Mouse (Mus musculus) ES-Bruce4 (cell line): Measurements from ENCODE around the gene Zbtb12. TPM values are rescaled to one million over a fixed set of nuclear protein-coding genes. Genes with fewer than 3 reads are reported as not detected.

Source experiments
- H3K27ac ChIP-seq: 2 replicates; pipeline ENCODE4 v1.5.1; 2012; ENCODE audit warnings: low read length, inconsistent platforms; ENCODE audit not compliant: insufficient read depth
- H3K27me3 ChIP-seq: 2 replicates; pipeline ENCODE4 v1.6.1; 2012; ENCODE audit warnings: mild to moderate bottlenecking, low read length, inconsistent platforms; ENCODE audit not compliant: control insufficient read depth, poor library complexity, insufficient read depth, severe bottlenecking
- H3K36me3 ChIP-seq: 2 replicates; pipeline ENCODE4 v1.6.1; 2012; ENCODE audit warnings: inconsistent platforms, mild to moderate bottlenecking, low read length, moderate library complexity; ENCODE audit not compliant: control insufficient read depth, poor library complexity, insufficient read depth, severe bottlenecking
- H3K4me1 ChIP-seq: one replicate; pipeline ENCODE4 v1.8.1; 2011; ENCODE audit warnings: low read length; ENCODE audit not compliant: control insufficient read depth, insufficient read depth
- H3K4me3 ChIP-seq: 2 replicates; pipeline ENCODE4 v1.5.1; 2011; ENCODE audit warnings: low read depth, mild to moderate bottlenecking, low read length
- H3K9ac ChIP-seq: 2 replicates; pipeline ENCODE4 v1.6.1; 2012; ENCODE audit warnings: low read depth, mild to moderate bottlenecking, inconsistent platforms; ENCODE audit not compliant: poor library complexity, severe bottlenecking
- H3K9me3 ChIP-seq: replicated peaks from 2 replicates; pipeline ENCODE4 v1.6.1; 2012; ENCODE audit warnings: mild to moderate bottlenecking, low read length, inconsistent platforms; ENCODE audit not compliant: control insufficient read depth, poor library complexity, insufficient read depth, severe bottlenecking
- CTCF ChIP-seq: IDR thresholded peaks from one replicate; pipeline ENCODE4 v1.8.1; 2011; ENCODE audit warnings: low read depth, low read length
- EP300 ChIP-seq: IDR thresholded peaks from 2 replicates; pipeline ENCODE4 v1.6.1; 2011; ENCODE audit warnings: low read depth, low read length; ENCODE audit not compliant: insufficient read depth
- POLR2A ChIP-seq: IDR thresholded peaks from one replicate; pipeline ENCODE4 v1.8.1; 2011; ENCODE audit warnings: low read length; ENCODE audit not compliant: insufficient read depth
- polyA plus RNA-seq: library from polyadenylated mRNA; stranded (reverse); fragments of >200 nt; gene quantifications from 2 replicates; pipeline ENCODE4 v1.2.4, GENCODE M21; 2011; ENCODE audit warnings: low read depth; ENCODE audit not compliant: missing spikeins, insufficient read depth, insufficient read length

Gene Zbtb12
- polyA plus RNA-seq, 1 experiment: 22.8 TPM

GRCm38 (mm10) chr17:34943128-34943815 lies 64.0 kb downstream of the Zbtb12 start:
- H3K36me3 ChIP-seq: no peaks in the 10 kb centered on the region
- H3K27me3 ChIP-seq: no peaks in the 10 kb centered on the region
- no peak overlapping the region for H3K4me3 ChIP-seq
- no peak overlapping the region for H3K9ac ChIP-seq
- no peaks in the 10 kb centered on the region for H3K4me1 ChIP-seq
- no peak for TF ChIP-seq CTCF
- TF ChIP-seq EP300: no peak
- TF ChIP-seq POLR2A: no peak
- no peaks in the 10 kb centered on the region for H3K9me3 ChIP-seq
- H3K27ac ChIP-seq: no peak overlapping the region

GRCm38 (mm10) chr17:34944362-34944761 lies 65.1 kb downstream of the Zbtb12 start:
- no peaks in the 10 kb centered on the region for H3K27me3 ChIP-seq
- no peaks in the 10 kb centered on the region for H3K4me1 ChIP-seq
- H3K4me3 ChIP-seq: no peak overlapping the region
- peaks cover under 1% of the 10 kb centered on the region; the same call in 1 of the 2 replicates for H3K36me3 ChIP-seq
- TF ChIP-seq CTCF (no peak), POLR2A (no peak), EP300 (no peak)
- H3K27ac ChIP-seq: no peak overlapping the region
- no peaks in the 10 kb centered on the region for H3K9me3 ChIP-seq
- H3K9ac ChIP-seq: no peak overlapping the region

Other genes starting within 250 kb of the Zbtb12 start
- not detected in 2 replicates for gene Prrt1, start 249.9 kb upstream of the Zbtb12 start, polyA plus RNA-seq
- gene Fkbpl, start 234.7 kb upstream of the Zbtb12 start, polyA plus RNA-seq: 11.0 and 16.5 TPM in 2 replicates
- gene Atf6b, start 232.3 kb upstream of the Zbtb12 start, polyA plus RNA-seq: 31.3 and 32.0 TPM in 2 replicates
- 0.13 and 0.15 TPM in 2 replicates for gene Tnxb, start 208.9 kb upstream of the Zbtb12 start, polyA plus RNA-seq
- gene C4b, start 135.6 kb upstream of the Zbtb12 start, polyA plus RNA-seq: 0.12 and 0.23 TPM in 2 replicates
- gene Cyp21a1, start 74.9 kb upstream of the Zbtb12 start, polyA plus RNA-seq: not detected in 2 replicates
- 18.7 and 25.8 TPM in 2 replicates for gene Stk19, start 42.5 kb upstream of the Zbtb12 start, polyA plus RNA-seq
- gene Dxo, start 42.5 kb upstream of the Zbtb12 start, polyA plus RNA-seq: 22.6 and 24.5 TPM in 2 replicates
- gene Skiv2l, start 29.3 kb upstream of the Zbtb12 start, polyA plus RNA-seq: 12.7 and 13.1 TPM in 2 replicates
- 53.0 and 63.6 TPM in 2 replicates for gene Nelfe, start 29.1 kb upstream of the Zbtb12 start, polyA plus RNA-seq
- gene Cfb, start 17.0 kb upstream of the Zbtb12 start, polyA plus RNA-seq: not detected in 2 replicates
- 0.41 TPM in 1 of 2 replicates, not detected in the other for gene Gm20547, start 2.6 kb downstream of the Zbtb12 start, polyA plus RNA-seq
- gene C2, start 18.8 kb downstream of the Zbtb12 start, polyA plus RNA-seq: 9.9 and 10.8 TPM in 2 replicates
- gene Ehmt2, start 19.0 kb downstream of the Zbtb12 start, polyA plus RNA-seq: 60.9 and 75.4 TPM in 2 replicates
- gene Slc44a4, start 35.0 kb downstream of the Zbtb12 start, polyA plus RNA-seq: 5.3 and 5.8 TPM in 2 replicates
- 13.6 and 15.1 TPM in 2 replicates for gene Neu1, start 51.8 kb downstream of the Zbtb12 start, polyA plus RNA-seq
- 2.6 and 3.0 TPM in 2 replicates for gene Hspa1b, start 79.8 kb downstream of the Zbtb12 start, polyA plus RNA-seq
- not detected in 2 replicates for gene Gm20481, start 90.4 kb downstream of the Zbtb12 start, polyA plus RNA-seq
- gene Hspa1a, start 92.7 kb downstream of the Zbtb12 start, polyA plus RNA-seq: 1.9 and 2.5 TPM in 2 replicates
- 0.25 TPM in 1 of 2 replicates, not detected in the other for gene Hspa1l, start 93.2 kb downstream of the Zbtb12 start, polyA plus RNA-seq
- 163 and 166 TPM in 2 replicates for gene Lsm2, start 102.4 kb downstream of the Zbtb12 start, polyA plus RNA-seq
- gene Vars, start 121.5 kb downstream of the Zbtb12 start, polyA plus RNA-seq: 108 and 123 TPM in 2 replicates
- gene Vwa7, start 137.1 kb downstream of the Zbtb12 start, polyA plus RNA-seq: 0.30 and 0.33 TPM in 2 replicates
- 1.7 and 3.9 TPM in 2 replicates for gene Sapcd1, start 148.5 kb downstream of the Zbtb12 start, polyA plus RNA-seq
- 6.7 and 7.4 TPM in 2 replicates for gene Msh5, start 167.3 kb downstream of the Zbtb12 start, polyA plus RNA-seq
- gene Clic1, start 170.5 kb downstream of the Zbtb12 start, polyA plus RNA-seq: 173 and 182 TPM in 2 replicates
- 92.5 and 101 TPM in 2 replicates for gene Ddah2, start 179.6 kb downstream of the Zbtb12 start, polyA plus RNA-seq
- 3.7 and 4.0 TPM in 2 replicates for gene Ly6g6c, start 185.9 kb downstream of the Zbtb12 start, polyA plus RNA-seq
- 2.8 and 3.3 TPM in 2 replicates for gene Mpig6b, start 186.7 kb downstream of the Zbtb12 start, polyA plus RNA-seq
- gene Ly6g6e, start 197.4 kb downstream of the Zbtb12 start, polyA plus RNA-seq: 27.5 and 31.2 TPM in 2 replicates
- gene Ly6g6d, start 198.6 kb downstream of the Zbtb12 start, polyA plus RNA-seq: 1.3 and 1.9 TPM in 2 replicates
- gene Ly6g6f, start 206.1 kb downstream of the Zbtb12 start, polyA plus RNA-seq: not detected in 2 replicates
- gene Abhd16a, start 209.8 kb downstream of the Zbtb12 start, polyA plus RNA-seq: 12.7 and 15.6 TPM in 2 replicates
- gene Ly6g5c, start 228.8 kb downstream of the Zbtb12 start, polyA plus RNA-seq: not detected in 2 replicates
- gene Ly6g5b, start 235.9 kb downstream of the Zbtb12 start, polyA plus RNA-seq: not detected in 2 replicates
- gene Gpank1, start 242.0 kb downstream of the Zbtb12 start, polyA plus RNA-seq: 18.9 and 19.1 TPM in 2 replicates
- gene Csnk2b, start 242.6 kb downstream of the Zbtb12 start, polyA plus RNA-seq: 146 and 173 TPM in 2 replicates
- 4.3 and 8.1 TPM in 2 replicates for gene D17H6S53E, start 246.9 kb downstream of the Zbtb12 start, polyA plus RNA-seq